Mouse (Mus musculus) C2C12 (cell line): ENCODE measurements around the gene Pex14. TPM values are rescaled to one million over a fixed set of nuclear protein-coding genes. Genes with fewer than 3 reads are reported as not detected.
A peak's percentile ranks its signal among the peaks of the same experiment; 100 is the strongest.

Experiments
- H3K27me3 ChIP-seq: one replicate; pipeline ENCODE4 v1.6.1; 2011; ENCODE audit not compliant: control insufficient read depth, insufficient read depth, insufficient read length
- H3K36me3 ChIP-seq: one replicate; pipeline ENCODE4 v1.6.1; 2011; ENCODE audit not compliant: control insufficient read depth, insufficient read depth
- H3K4me3 ChIP-seq: one replicate; pipeline ENCODE4 v1.5.1; 2011; ENCODE audit warnings: mild to moderate bottlenecking, control low read depth; ENCODE audit not compliant: poor library complexity, insufficient read depth, severe bottlenecking
- H3K79me2 ChIP-seq: one replicate; pipeline ENCODE4 v1.6.1; 2011; ENCODE audit not compliant: control insufficient read depth, insufficient read depth
- H3K79me3 ChIP-seq: one replicate; pipeline ENCODE4 v1.6.1; 2011; ENCODE audit warnings: low read depth, control low read depth
- H3ac ChIP-seq: one replicate; pipeline ENCODE3; 2011; ENCODE audit warnings: low read depth; ENCODE audit not compliant: control insufficient read depth, insufficient read length
- CEBPB ChIP-seq: IDR thresholded peaks from one replicate; pipeline ENCODE4 v1.6.1; 2011; ENCODE audit warnings: low read depth, mild to moderate bottlenecking, control low read depth, moderate library complexity
- CTCF ChIP-seq: IDR thresholded peaks from one replicate; pipeline ENCODE4 v1.5.1; 2011; ENCODE audit not compliant: control insufficient read depth, insufficient read depth, insufficient read length
- FOSL1 ChIP-seq: IDR thresholded peaks from one replicate; pipeline ENCODE4 v1.8.0; 2011; ENCODE audit warnings: mild to moderate bottlenecking, low read length; ENCODE audit not compliant: poor library complexity, insufficient read depth, severe bottlenecking
- MAX ChIP-seq: IDR thresholded peaks from one replicate; pipeline ENCODE4 v1.6.1; 2011; ENCODE audit warnings: mild to moderate bottlenecking, control low read depth
- MYOD1 ChIP-seq: IDR thresholded peaks from one replicate; pipeline ENCODE4 v1.6.1; 2011; ENCODE audit warnings: low read depth; ENCODE audit not compliant: control insufficient read depth, insufficient read length
- MYOG ChIP-seq: IDR thresholded peaks from one replicate; pipeline ENCODE4 v1.6.1; 2011; ENCODE audit not compliant: control insufficient read depth, insufficient read length; ENCODE audit errors: extremely low read depth
- USF1 ChIP-seq: IDR thresholded peaks from one replicate; pipeline ENCODE4 v1.6.1; 2011; ENCODE audit warnings: low read depth, mild to moderate bottlenecking, control low read depth, moderate library complexity
- polyA plus RNA-seq: library from polyadenylated mRNA; unstranded; fragments of >200 nt; fragmentation: generic; extraction: Trizol; gene quantifications from one replicate; pipeline ENCODE4 v1.2.1, GENCODE M21; 2012; ENCODE audit warnings: missing spikeins

Pex14 gene
- polyA plus RNA-seq, 1 experiment: 40.3 TPM

DNA sequence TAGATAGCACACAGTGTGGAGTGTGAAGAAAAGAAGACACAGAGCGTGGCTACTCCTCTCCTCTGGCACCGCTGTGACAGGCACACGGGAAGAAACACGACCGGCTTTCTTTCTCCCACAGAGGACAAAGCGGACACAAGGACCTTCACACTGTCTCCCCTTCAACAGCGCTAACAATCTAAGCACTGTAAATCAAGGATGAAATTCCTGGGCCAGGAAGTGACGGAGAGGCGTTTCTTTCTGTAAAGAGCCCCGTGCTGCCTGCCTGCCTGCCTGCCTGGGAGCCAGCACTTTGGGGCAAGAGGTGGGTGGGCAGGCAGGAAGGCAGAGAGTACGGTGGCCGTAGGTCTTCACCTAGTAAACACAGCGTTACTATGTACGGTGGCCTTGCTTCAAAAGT lies 42.2 kb downstream of the Pex14 start:
- no peak for TF ChIP-seq MYOD1
- no peak for TF ChIP-seq CEBPB
- no peak for TF ChIP-seq FOSL1
- no peak for TF ChIP-seq CTCF
- TF ChIP-seq USF1: no peak
- TF ChIP-seq MYOG: no peak
- no peak for TF ChIP-seq MAX
- peaks cover 6% of the 10 kb centered on the region for H3K79me3 ChIP-seq

DNA sequence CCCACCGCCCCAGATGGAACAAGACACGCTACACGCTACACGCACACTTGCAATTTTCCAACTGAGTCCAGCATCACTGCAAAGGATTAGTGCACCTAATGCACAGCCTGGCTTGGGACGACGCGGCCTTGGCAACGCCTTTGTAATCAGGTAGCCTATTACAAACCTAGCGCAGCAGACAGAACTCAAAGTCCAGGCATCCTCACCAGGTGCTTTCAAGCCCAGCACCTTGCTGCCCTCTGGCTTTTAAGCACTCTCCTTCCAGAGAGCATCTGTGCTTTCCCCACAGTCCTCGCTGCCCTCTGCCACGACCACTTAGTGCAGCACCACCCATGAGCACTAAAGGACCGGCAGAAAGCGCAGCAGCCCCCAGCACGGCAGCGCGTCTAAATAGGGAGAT lies 42.7 kb downstream of the Pex14 start:
- no peaks in the 10 kb centered on the region for H3K27me3 ChIP-seq
- TF ChIP-seq USF1 (no peak), FOSL1 (no peak), CTCF (no peak), MYOD1 (no peak), MAX (no peak), MYOG (no peak), CEBPB (no peak)
- H3ac ChIP-seq: no peak overlapping the region

More for the DNA sequence above, 42.2 kb downstream of the Pex14 start:
- Histone ChIP-seq H3K79me2 (peaks cover 29% of the 10 kb centered on the region), H3K4me3 (no peak overlapping the region), H3K27me3 (no peaks in the 10 kb centered on the region), H3K36me3 (no peaks in the 10 kb centered on the region), H3ac (no peak overlapping the region)

GRCm38 (mm10) chr4:149055847-149056246 lies 43.8 kb downstream of the Pex14 start:
- TF ChIP-seq FOSL1: no peak
- no peak for TF ChIP-seq USF1
- TF ChIP-seq CTCF: no peak
- TF ChIP-seq CEBPB: no peak
- no peak for TF ChIP-seq MAX
- no peak for TF ChIP-seq MYOD1
- no peak for TF ChIP-seq MYOG
- H3K27me3 ChIP-seq: no peaks in the 10 kb centered on the region
- H3ac ChIP-seq: no peak overlapping the region
- H3K4me3 ChIP-seq: no peak overlapping the region
- peaks cover 31% of the 10 kb centered on the region for H3K79me2 ChIP-seq
- no peaks in the 10 kb centered on the region for H3K36me3 ChIP-seq
- H3K79me3 ChIP-seq: peaks cover 6% of the 10 kb centered on the region

More for the DNA sequence above, 42.7 kb downstream of the Pex14 start:
- Histone ChIP-seq H3K36me3 (no peaks in the 10 kb centered on the region), H3K79me3 (peaks cover 6% of the 10 kb centered on the region), H3K79me2 (peaks cover 33% of the 10 kb centered on the region), H3K4me3 (no peak overlapping the region)

DNA sequence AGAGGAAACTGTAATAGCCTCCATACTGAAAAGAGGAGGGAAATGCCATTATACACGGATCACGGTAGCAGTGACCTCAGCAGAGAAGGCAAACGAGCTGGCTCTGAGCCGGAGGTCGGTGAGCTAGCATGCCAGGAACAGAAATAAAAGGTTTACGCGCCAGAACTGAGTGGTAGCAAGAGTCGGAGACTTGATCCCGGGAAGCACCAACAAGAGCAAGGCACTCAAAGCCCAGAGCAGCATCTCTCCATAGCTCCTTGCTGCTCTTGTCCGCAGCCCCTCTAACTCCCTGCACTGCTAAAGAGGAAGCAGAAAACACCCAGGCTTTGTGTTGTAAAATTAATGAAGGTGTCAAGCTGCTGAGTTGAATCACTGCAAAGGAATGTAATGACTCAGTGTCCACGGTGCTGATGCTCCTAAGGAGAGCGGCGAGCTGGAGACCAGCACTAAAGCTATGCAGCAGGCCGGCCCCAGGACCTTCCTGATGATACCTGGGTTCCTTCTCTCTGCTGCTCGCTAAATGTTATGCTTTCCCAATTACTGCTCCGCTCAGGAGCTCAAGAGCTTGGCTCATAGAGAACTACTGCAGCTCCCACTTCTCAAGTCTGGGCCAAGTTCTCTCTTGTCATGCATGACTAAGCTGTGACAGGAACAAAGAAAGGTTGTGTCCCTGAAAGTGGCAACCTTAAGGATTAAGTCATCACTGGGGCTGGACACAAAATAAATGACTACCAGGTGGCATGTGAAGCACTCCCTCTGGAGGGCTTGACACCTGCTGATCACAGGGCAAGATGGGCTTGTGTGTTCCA lies 50.1 kb downstream of the Pex14 start:
- no peak overlapping the region for H3K4me3 ChIP-seq

DNA sequence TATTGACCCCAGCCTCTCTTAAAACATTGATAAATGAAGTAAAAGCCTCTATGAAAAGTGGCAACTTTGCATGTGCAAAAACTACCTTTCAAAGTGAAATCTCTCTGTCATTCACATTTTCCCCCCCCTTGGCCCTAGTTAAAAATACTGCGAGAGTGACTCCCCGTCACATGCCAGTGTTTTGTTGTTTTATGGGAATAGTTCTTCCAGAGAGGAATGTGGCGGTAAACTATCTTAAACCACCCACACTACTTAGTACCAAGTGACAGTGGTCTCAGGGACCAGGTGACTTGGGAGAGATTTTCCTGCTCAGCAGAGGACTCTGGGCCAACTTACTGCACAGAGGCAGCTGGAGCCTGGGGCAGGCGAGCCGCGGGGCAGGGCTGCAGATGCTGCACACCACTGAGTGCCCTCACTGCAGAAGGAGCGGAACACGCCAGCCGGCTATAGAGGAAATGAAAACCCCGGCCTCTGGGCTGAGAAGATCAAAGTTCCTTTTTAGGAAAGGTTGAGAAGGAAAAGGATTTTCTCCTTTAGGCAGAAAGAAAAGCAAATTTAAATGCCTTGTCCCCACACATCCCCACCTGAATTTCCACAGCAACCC lies 50.9 kb downstream of the Pex14 start:
- Histone ChIP-seq H3K4me3 (no peak overlapping the region), H3ac (peak overlapping the region; percentile 19), H3K79me2 (peaks cover 49% of the 10 kb centered on the region), H3K36me3 (no peaks in the 10 kb centered on the region), H3K27me3 (no peaks in the 10 kb centered on the region), H3K79me3 (no peaks in the 10 kb centered on the region)
- peak; percentile 58 for TF ChIP-seq USF1
- no peak for TF ChIP-seq MYOG

More for the DNA sequence above, 50.1 kb downstream of the Pex14 start:
- Histone ChIP-seq H3K27me3 (no peaks in the 10 kb centered on the region), H3K79me3 (no peaks in the 10 kb centered on the region), H3K36me3 (no peaks in the 10 kb centered on the region), H3K79me2 (peaks cover 41% of the 10 kb centered on the region), H3ac (peak overlapping the region; percentile 50)
- TF ChIP-seq USF1: no peak
- TF ChIP-seq MYOD1: peak; percentile 81
- peak; percentile 13 for TF ChIP-seq FOSL1
- TF ChIP-seq CTCF: no peak

DNA sequence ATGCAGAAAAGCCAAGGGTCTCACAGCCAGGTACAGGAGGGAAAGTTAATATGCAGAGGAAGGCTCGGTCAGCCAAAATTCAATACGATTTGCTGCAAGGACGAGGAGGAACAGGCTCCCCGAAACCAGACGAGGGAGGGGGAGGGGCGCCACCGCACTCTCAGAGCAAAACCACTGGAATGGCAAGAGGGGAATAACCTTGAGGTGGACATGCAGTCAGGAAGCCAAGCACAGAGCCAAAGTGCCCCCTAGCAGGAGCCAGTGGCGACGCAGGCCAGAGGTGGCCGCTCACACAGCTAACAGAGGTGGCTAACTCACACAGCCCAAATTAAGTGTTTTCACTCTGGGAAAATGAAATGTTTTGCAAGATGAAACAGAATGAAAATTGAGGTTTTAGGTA lies 52.3 kb downstream of the Pex14 start:
- no peak for TF ChIP-seq CEBPB
- TF ChIP-seq CTCF: peak; percentile 79
- Histone ChIP-seq H3K4me3 (no peak overlapping the region), H3K36me3 (no peaks in the 10 kb centered on the region), H3K79me2 (peaks cover 56% of the 10 kb centered on the region), H3ac (no peak overlapping the region), H3K27me3 (no peaks in the 10 kb centered on the region), H3K79me3 (no peaks in the 10 kb centered on the region)
